Mouse (Mus musculus) limb, embryonic 15.5 days (tissue): ENCODE results near the gene Pou5f1. TPM values are rescaled to one million over a fixed set of nuclear protein-coding genes. Genes with fewer than 3 reads are reported as not detected.
"Not testable (repeated sequence)": the region's sequence is repeated elsewhere in the genome, so short reads cannot be mapped to it uniquely, and the experiment has no call there.

Source experiments
- ATAC-seq: fragments of 200-750 bp; cut with Nextera tagmentation; 2 replicates; pipeline ENCODE4 v1.8.0; 2017; ENCODE audit warnings: low read depth, moderate TSS enrichment; ENCODE audit not compliant: insufficient number of reproducible peaks, low FRiP score, low TSS enrichment
- H3K27ac ChIP-seq: fragments of 300-500 bp; sonication (generic); 2 replicates; pipeline ENCODE4 v1.5.1; 2015; ENCODE audit warnings: moderate library complexity, mild to moderate bottlenecking, inconsistent platforms
- H3K27me3 ChIP-seq: fragments of 300-500 bp; sonication (generic); 2 replicates; pipeline ENCODE4 v1.6.1; 2015; ENCODE audit warnings: inconsistent platforms
- H3K36me3 ChIP-seq: fragments of 300-500 bp; sonication (generic); 2 replicates; pipeline ENCODE4 v1.6.1; 2015; ENCODE audit warnings: inconsistent platforms
- H3K4me1 ChIP-seq: fragments of 300-500 bp; sonication (generic); 2 replicates; pipeline ENCODE4 v1.6.1; 2015; ENCODE audit warnings: inconsistent platforms
- H3K4me2 ChIP-seq: fragments of 300-500 bp; sonication (generic); 2 replicates; pipeline ENCODE4 v1.6.1; 2015; ENCODE audit warnings: mild to moderate bottlenecking, inconsistent platforms
- H3K4me3 ChIP-seq: fragments of 300-500 bp; sonication (generic); 2 replicates; pipeline ENCODE4 v1.5.1; 2015; ENCODE audit warnings: mild to moderate bottlenecking, inconsistent platforms
- H3K9ac ChIP-seq: fragments of 300-500 bp; sonication (generic); 2 replicates; pipeline ENCODE4 v1.6.1; 2015; ENCODE audit warnings: inconsistent platforms
- H3K9me3 ChIP-seq: fragments of 300-500 bp; sonication (generic); 2 replicates; pipeline ENCODE4 v1.6.1; 2016; ENCODE audit warnings: inconsistent platforms
- WGBS: fragments of 180-500 bp; shearing (Covaris S2); methylation state at CpG from one replicate; pipeline ENCODE4 v1.1.7; 2015; 5-methylcytosine and 5-hydroxymethylcytosine counted together
- polyA plus RNA-seq: library from polyadenylated mRNA; unstranded; fragments of >200 nt; fragmentation: Nextera tagmentation; extraction: Ambion mirVana; gene quantifications from 2 replicates; pipeline ENCODE4 v1.2.1, GENCODE M21; 2015

Pou5f1 gene
- polyA plus RNA-seq: not detected in 2 replicates

- Histone ChIP-seq H3K9me3 (no peaks in the 10 kb centered on the region), H3K4me2 (no peak within 1 kb of the TSS), H3K36me3 (no peaks in the 10 kb centered on the region), H3K9ac (no peak within 1 kb of the TSS), H3K27ac (no peak within 1 kb of the TSS), H3K27me3 (peaks cover 30% of the 10 kb centered on the region), H3K4me3 (no peak within 1 kb of the TSS), H3K4me1 (peaks cover 6% of the 10 kb centered on the region; the same call in 1 of the 2 replicates)
- no peak for ATAC-seq
- WGBS: 69% methylated on average over 13 of the region's 13 CpGs
Observed at GRCm38 (mm10) chr17:35505776-35506175, at the start of gene Pou5f1. Gene Pou5f1, plus strand, starts transcription at chr17:35506018.

GRCm38 (mm10) chr17:35458247-35458646 lies 47.6 kb upstream of the Pou5f1 start:
- H3K9me3 ChIP-seq, ATAC-seq, H3K4me3 ChIP-seq, H3K36me3 ChIP-seq, H3K27me3 ChIP-seq, H3K27ac ChIP-seq, H3K4me2 ChIP-seq, H3K9ac ChIP-seq, H3K4me1 ChIP-seq: not testable (repeated sequence)
- no CpG with 5 or more reads among the region's 1 CpGs for WGBS

- not testable (repeated sequence) for H3K36me3 ChIP-seq, H3K4me2 ChIP-seq, H3K9me3 ChIP-seq, ATAC-seq, H3K27me3 ChIP-seq, H3K9ac ChIP-seq, H3K4me3 ChIP-seq, H3K27ac ChIP-seq, H3K4me1 ChIP-seq
- 60% methylated on average over 3 of the region's 9 CpGs for WGBS
Observed at GRCm38 (mm10) chr17:35460513-35461341, 45.1 kb upstream of the Pou5f1 start.

- not testable (repeated sequence) for H3K4me2 ChIP-seq, ATAC-seq, H3K9me3 ChIP-seq, H3K27ac ChIP-seq, H3K9ac ChIP-seq, H3K4me3 ChIP-seq, H3K36me3 ChIP-seq
- WGBS: 4% methylated on average over 8 of the region's 8 CpGs
- Histone ChIP-seq H3K4me1 (peaks cover 10% of the 10 kb centered on the region), H3K27me3 (peaks cover 24% of the 10 kb centered on the region)
Observed at GRCm38 (mm10) chr17:35465651-35466050, 40.2 kb upstream of the Pou5f1 start.

- peaks cover 30% of the 10 kb centered on the region for H3K27me3 ChIP-seq
Observed at GRCm38 (mm10) chr17:35468936-35469335, 36.9 kb upstream of the Pou5f1 start.

GRCm38 (mm10) chr17:35469842-35470751 lies 35.7 kb upstream of the Pou5f1 start, which contains the start of gene H2-Q10:
Gene H2-Q10, plus strand, starts transcription at chr17:35470089.
- H3K9ac ChIP-seq: 0 out of 2 replicates have a peak within 1 kb of the TSS, but pooled peaks have one; percentile 26
- H3K27ac ChIP-seq: no peak within 1 kb of the TSS
- peaks cover 13% of the 10 kb centered on the region for H3K4me1 ChIP-seq
- no peaks in the 10 kb centered on the region for H3K36me3 ChIP-seq
- peak within 1 kb of the TSS; percentile 89 for H3K4me2 ChIP-seq
- H3K4me3 ChIP-seq: peak within 1 kb of the TSS; percentile 44
- WGBS: 1% methylated on average over 79 of the region's 80 CpGs
- peaks cover 34% of the 10 kb centered on the region for H3K27me3 ChIP-seq
- ATAC-seq: 0 out of 2 replicates have a peak, but pooled peaks have one; percentile 19
- H3K9me3 ChIP-seq: no peaks in the 10 kb centered on the region

More at GRCm38 (mm10) chr17:35468936-35469335, 36.9 kb upstream of the Pou5f1 start:
- not testable (repeated sequence) for ATAC-seq, H3K9ac ChIP-seq, H3K36me3 ChIP-seq, H3K4me2 ChIP-seq, H3K4me3 ChIP-seq, H3K9me3 ChIP-seq, H3K27ac ChIP-seq
- 59% methylated on average over 3 of the region's 3 CpGs for WGBS
- H3K4me1 ChIP-seq: peaks cover 13% of the 10 kb centered on the region

GRCm38 (mm10) chr17:35484066-35484465 lies 21.8 kb upstream of the Pou5f1 start:
- H3K9ac ChIP-seq: no peak overlapping the region
- no peak overlapping the region for H3K4me3 ChIP-seq
- ATAC-seq: no peak
- no peaks in the 10 kb centered on the region for H3K4me1 ChIP-seq
- H3K36me3 ChIP-seq: no peaks in the 10 kb centered on the region
- H3K27ac ChIP-seq: no peak overlapping the region
- H3K4me2 ChIP-seq: no peak overlapping the region
- H3K27me3 ChIP-seq: no peaks in the 10 kb centered on the region
- H3K9me3 ChIP-seq: no peaks in the 10 kb centered on the region
- WGBS: under 1% methylated on average over 9 of the region's 9 CpGs

GRCm38 (mm10) chr17:35485702-35486101 lies 20.1 kb upstream of the Pou5f1 start:
- Histone ChIP-seq H3K4me1 (no peaks in the 10 kb centered on the region), H3K4me3 (no peak overlapping the region), H3K9ac (no peak overlapping the region)

GRCm38 (mm10) chr17:35486726-35487125 lies 19.1 kb upstream of the Pou5f1 start:
- Histone ChIP-seq H3K9me3 (no peaks in the 10 kb centered on the region), H3K4me3 (no peak overlapping the region), H3K9ac (no peak overlapping the region), H3K4me1 (no peaks in the 10 kb centered on the region), H3K27ac (no peak overlapping the region), H3K27me3 (no peaks in the 10 kb centered on the region), H3K36me3 (no peaks in the 10 kb centered on the region), H3K4me2 (no peak overlapping the region)
- 41% methylated on average over 10 of the region's 10 CpGs for WGBS
- no peak for ATAC-seq

More at GRCm38 (mm10) chr17:35485702-35486101, 20.1 kb upstream of the Pou5f1 start:
- Histone ChIP-seq H3K4me2 (no peak overlapping the region), H3K27me3 (no peaks in the 10 kb centered on the region), H3K36me3 (no peaks in the 10 kb centered on the region), H3K27ac (no peak overlapping the region), H3K9me3 (no peaks in the 10 kb centered on the region)
- 50% methylated on average over 4 of the region's 4 CpGs for WGBS
- no peak for ATAC-seq

GRCm38 (mm10) chr17:35488041-35488440 lies 17.8 kb upstream of the Pou5f1 start:
- Histone ChIP-seq H3K27ac (no peak overlapping the region), H3K27me3 (no peaks in the 10 kb centered on the region), H3K4me3 (no peak overlapping the region), H3K4me2 (no peak overlapping the region), H3K4me1 (no peaks in the 10 kb centered on the region), H3K9me3 (no peaks in the 10 kb centered on the region), H3K36me3 (no peaks in the 10 kb centered on the region), H3K9ac (no peak overlapping the region)
- 94% methylated on average over 2 of the region's 2 CpGs for WGBS
- ATAC-seq: no peak

GRCm38 (mm10) chr17:35490320-35490719 lies 15.5 kb upstream of the Pou5f1 start:
- Histone ChIP-seq H3K4me3 (no peak overlapping the region), H3K9me3 (no peaks in the 10 kb centered on the region), H3K9ac (no peak overlapping the region), H3K27ac (no peak overlapping the region), H3K36me3 (no peaks in the 10 kb centered on the region), H3K4me1 (no peaks in the 10 kb centered on the region), H3K4me2 (no peak overlapping the region), H3K27me3 (no peaks in the 10 kb centered on the region)
- 71% methylated on average over 5 of the region's 5 CpGs for WGBS
- no peak for ATAC-seq

- WGBS: 96% methylated on average over 7 of the region's 7 CpGs
- Histone ChIP-seq H3K4me2 (no peak overlapping the region), H3K9me3 (no peaks in the 10 kb centered on the region)
Observed at GRCm38 (mm10) chr17:35497124-35497523, 8.7 kb upstream of the Pou5f1 start.

More at GRCm38 (mm10) chr17:35497124-35497523, 8.7 kb upstream of the Pou5f1 start:
- Histone ChIP-seq H3K27me3 (no peaks in the 10 kb centered on the region), H3K36me3 (no peaks in the 10 kb centered on the region), H3K27ac (no peak overlapping the region), H3K4me1 (no peaks in the 10 kb centered on the region), H3K9ac (no peak overlapping the region), H3K4me3 (no peak overlapping the region)
- ATAC-seq: no peak
